Mouse (Mus musculus): ENCODE results near the gene Cybrd1.

DNA sequence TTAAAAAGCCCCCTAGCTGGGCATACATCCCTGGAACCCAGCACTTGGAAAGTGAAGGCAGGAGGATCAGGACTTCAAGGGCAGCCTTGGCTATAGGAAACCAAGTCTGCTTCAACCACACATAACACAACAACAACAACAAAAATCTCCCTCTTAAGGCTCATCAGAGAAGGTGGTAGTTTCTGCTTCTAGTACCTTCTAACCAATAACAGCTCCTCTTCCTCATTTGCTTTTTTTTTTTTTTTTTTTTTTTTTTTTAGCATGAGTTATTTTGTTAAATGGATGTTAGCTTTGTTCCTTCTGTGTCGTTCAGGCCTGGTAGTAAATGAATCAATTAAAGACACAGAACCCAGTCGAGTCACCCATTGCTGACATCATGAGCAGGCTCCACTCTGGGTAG lies 10.5 kb upstream of the Cybrd1 start:
- TF ChIP-seq CTCF (IDR thresholded peaks at IDR 0.05; ENCODE audit: low read depth, low read length), result no peak
- no peak for TF ChIP-seq EP300 (IDR thresholded peaks at IDR 0.05; ENCODE audit: insufficient read depth, low read depth, low read length)
- no peak for TF ChIP-seq POLR2A (IDR thresholded peaks at IDR 0.05; ENCODE audit: insufficient read depth, low read length)

Measured in ES-Bruce4 (cell line).